Mouse (Mus musculus): ENCODE data around the gene Csdc2. TPM values are rescaled to one million over a fixed set of nuclear protein-coding genes. Genes with fewer than 3 reads are reported as not detected.
A peak's percentile ranks its signal among the peaks of the same experiment; 100 is the strongest.

Csdc2 gene
- polyA plus RNA-seq, 1 experiment from 2014 or later: 11.8 TPM

DNA sequence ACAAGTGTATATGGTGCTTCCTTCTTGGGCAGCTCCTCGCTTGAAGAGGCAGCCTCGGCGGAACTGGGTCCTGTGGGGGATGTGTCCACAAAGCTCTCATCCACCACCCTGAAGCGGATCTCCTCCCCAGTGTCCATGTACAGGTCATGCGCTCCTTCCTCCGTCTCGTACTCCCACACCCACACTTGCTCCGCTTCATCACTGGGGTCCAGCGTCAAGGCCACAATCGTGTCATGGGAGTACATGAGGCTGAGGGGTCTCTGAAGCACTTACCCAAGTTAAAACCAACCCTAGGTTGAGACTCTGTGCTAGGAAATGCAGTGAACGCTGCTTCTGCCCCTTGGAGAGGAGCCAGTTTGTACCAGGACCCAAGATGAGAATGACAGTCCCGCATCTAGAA lies 19.4 kb upstream of the Csdc2 start:
- H3K27me3 ChIP-seq (ENCODE audit: insufficient read depth, low read length): no peaks in the 10 kb centered on the region
- no peaks in the 10 kb centered on the region for H3K9me3 ChIP-seq (ENCODE audit: low read depth, low read length)
- no peak overlapping the region for H3K4me3 ChIP-seq (ENCODE audit: low read depth, low read length)
- no peak overlapping the region for H3K9ac ChIP-seq
- no peak overlapping the region for H3K4me2 ChIP-seq
- H3K36me3 ChIP-seq (ENCODE audit: insufficient read depth): peaks cover 61% of the 10 kb centered on the region
- WGBS: 85% methylated on average over 12 of the region's 12 CpGs
- ATAC-seq (ENCODE audit: insufficient read depth): no peak
- no peaks in the 10 kb centered on the region for H3K4me1 ChIP-seq (ENCODE audit: insufficient read depth)
- DNase-seq: no peak
- TF ChIP-seq CTCF (IDR thresholded peaks at IDR 0.05; ENCODE audit: low read depth): no peak
- H3K27ac ChIP-seq (ENCODE audit: low read depth): no peak overlapping the region

DNA sequence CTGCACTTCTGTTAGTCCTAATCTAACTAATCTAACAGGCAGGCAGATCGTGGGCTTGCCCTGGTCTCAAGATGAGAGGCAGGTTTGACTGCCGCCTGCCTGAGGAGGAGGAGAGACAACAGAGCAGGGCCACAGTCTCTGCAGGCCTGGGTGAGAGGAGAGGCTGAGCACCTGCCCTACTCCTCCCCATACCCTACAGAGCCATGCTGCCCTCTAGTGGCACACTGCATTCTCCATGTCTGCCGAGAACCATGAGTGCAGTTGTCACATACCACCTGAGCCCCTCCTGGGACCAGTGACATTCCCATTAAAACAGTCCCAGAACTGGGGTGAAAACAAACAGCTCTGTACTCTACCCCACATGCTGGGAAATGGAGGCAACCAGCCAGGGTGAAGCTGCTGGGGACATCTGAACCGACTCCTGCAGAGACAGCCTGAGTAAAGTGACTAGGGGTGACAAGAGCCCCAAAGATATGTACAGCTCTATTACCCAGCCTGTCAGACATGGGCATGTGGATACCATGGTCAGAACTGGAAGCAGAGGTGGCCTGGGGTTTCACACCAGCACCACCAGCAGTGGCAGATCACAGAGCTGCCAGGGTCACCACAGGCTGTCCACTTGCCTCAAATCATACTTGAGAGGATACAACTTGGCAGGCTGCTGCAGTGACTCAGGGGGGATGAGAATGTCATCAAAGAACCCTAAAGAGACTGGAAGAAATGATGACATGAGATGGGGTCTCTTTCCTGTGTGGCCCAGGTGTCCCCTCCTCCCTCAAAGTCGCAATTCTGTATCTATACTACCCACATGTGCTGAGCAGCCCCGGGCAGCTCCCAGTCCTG lies 18.7 kb upstream of the Csdc2 start:
- peaks cover 55% of the 10 kb centered on the region for H3K36me3 ChIP-seq (ENCODE audit: insufficient read depth)

DNA sequence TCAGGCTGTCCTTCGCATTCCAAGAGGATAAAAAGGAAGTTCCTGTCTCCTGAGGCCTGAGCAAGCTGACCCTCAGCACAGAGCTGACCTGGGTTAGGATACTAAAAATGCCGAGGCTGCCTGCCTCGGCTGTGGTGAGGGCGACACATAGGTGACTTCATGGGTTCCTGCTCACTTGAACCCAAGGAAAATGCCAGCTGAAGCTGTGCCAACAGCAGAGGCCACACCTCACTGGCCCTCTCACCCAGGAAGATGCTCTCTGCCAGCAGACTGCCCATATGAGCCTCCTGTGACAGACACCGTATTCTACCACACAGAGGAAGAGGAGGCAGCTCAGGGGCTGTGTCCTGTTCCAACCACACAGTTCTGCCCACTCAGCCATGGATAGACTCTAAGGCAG lies 17.5 kb upstream of the Csdc2 start:
- Histone ChIP-seq H3K4me1 (ENCODE audit: insufficient read depth) (no peaks in the 10 kb centered on the region), H3K4me3 (ENCODE audit: low read depth, low read length) (no peak overlapping the region), H3K36me3 (ENCODE audit: insufficient read depth) (peaks cover 49% of the 10 kb centered on the region), H3K27ac (ENCODE audit: low read depth) (no peak overlapping the region), H3K4me2 (no peak overlapping the region), H3K9ac (no peak overlapping the region), H3K9me3 (ENCODE audit: low read depth, low read length) (no peaks in the 10 kb centered on the region), H3K27me3 (ENCODE audit: insufficient read depth, low read length) (no peaks in the 10 kb centered on the region)
- WGBS: 77% methylated on average over 5 of the region's 5 CpGs
- no peak for ATAC-seq (ENCODE audit: insufficient read depth)
- DNase-seq: no peak
- TF ChIP-seq CTCF (IDR thresholded peaks at IDR 0.05; ENCODE audit: low read depth): no peak

More for the DNA sequence above, 18.7 kb upstream of the Csdc2 start:
- DNase-seq (peak; percentile 78), ATAC-seq (ENCODE audit: insufficient read depth) (peak; percentile 39; the same call in 1 of the 2 replicates)
- H3K4me1 ChIP-seq (ENCODE audit: insufficient read depth): no peaks in the 10 kb centered on the region
- H3K9me3 ChIP-seq (ENCODE audit: low read depth, low read length): no peaks in the 10 kb centered on the region
- no peak overlapping the region for H3K4me2 ChIP-seq
- TF ChIP-seq CTCF (IDR thresholded peaks at IDR 0.05; ENCODE audit: low read depth): peak; percentile 90
- H3K4me3 ChIP-seq (ENCODE audit: low read depth, low read length): no peak overlapping the region
- H3K27me3 ChIP-seq (ENCODE audit: insufficient read depth, low read length): no peaks in the 10 kb centered on the region
- H3K27ac ChIP-seq (ENCODE audit: low read depth): no peak overlapping the region
- H3K9ac ChIP-seq: no peak overlapping the region
- WGBS: 46% methylated on average over 6 of the region's 6 CpGs

DNA sequence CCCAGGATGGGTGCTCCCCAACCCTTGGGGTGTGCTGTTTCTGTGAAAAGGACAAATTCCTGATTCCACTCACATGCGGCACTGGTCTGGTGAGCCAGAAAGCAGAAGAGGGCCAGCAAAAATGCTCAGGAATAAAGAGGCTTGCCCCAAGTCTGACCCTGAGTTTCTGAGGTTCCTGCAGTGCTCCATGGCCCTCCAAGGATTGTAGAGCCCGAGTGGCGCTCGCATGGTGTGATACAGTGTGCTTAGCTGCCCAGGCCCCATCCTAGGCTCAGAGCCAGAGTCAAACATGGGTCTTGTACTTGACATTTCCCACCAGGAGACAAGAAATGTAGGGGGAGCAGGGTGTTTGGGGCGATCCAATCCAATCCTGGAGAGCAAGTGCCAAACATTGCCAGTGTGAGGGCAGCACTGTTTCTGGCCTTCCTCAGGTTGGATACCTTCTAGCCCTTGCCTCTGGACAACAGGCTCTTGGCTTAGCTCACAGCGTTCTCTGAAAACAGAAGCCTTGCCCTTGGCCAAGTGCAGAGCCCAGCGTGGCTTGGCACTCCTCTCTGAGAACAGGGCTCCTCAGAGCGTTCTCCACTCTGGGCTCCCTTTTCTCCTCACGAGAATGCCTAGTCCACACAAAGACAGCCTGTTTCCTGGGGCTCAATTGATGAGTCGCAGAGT lies 15.9 kb upstream of the Csdc2 start:
- H3K9ac ChIP-seq: no peak overlapping the region
- TF ChIP-seq CTCF (IDR thresholded peaks at IDR 0.05; ENCODE audit: low read depth): no peak
- H3K4me3 ChIP-seq (ENCODE audit: low read depth, low read length): no peak overlapping the region
- 84% methylated on average over 10 of the region's 10 CpGs for WGBS
- no peaks in the 10 kb centered on the region for H3K9me3 ChIP-seq (ENCODE audit: low read depth, low read length)
- H3K27ac ChIP-seq (ENCODE audit: low read depth): no peak overlapping the region
- H3K36me3 ChIP-seq (ENCODE audit: insufficient read depth): peaks cover 33% of the 10 kb centered on the region
- no peaks in the 10 kb centered on the region for H3K27me3 ChIP-seq (ENCODE audit: insufficient read depth, low read length)
- DNase-seq (no peak), ATAC-seq (ENCODE audit: insufficient read depth) (no peak)
- H3K4me1 ChIP-seq (ENCODE audit: insufficient read depth): no peaks in the 10 kb centered on the region
- H3K4me2 ChIP-seq: no peak overlapping the region

DNA sequence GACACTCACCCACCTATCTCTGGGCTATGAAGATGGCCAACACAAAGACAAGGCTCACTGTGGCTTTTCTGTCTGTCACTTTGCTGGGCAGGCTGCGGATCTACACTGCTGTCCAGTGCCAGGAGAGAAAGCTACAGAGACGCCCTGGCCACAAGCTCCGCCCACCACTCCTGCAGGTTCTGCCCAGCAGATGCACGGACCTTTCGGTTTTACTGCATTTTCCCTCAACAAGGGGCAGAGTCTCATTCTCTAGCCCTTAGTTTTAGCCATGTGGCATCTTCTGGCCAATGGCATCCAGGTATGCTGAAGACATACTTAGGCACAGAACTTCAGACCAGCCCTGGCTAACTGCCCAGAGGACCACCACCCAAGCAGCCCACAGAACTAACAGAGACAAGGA lies 15.3 kb upstream of the Csdc2 start:
- Histone ChIP-seq H3K4me1 (ENCODE audit: insufficient read depth) (no peaks in the 10 kb centered on the region), H3K27ac (ENCODE audit: low read depth) (no peak overlapping the region), H3K4me3 (ENCODE audit: low read depth, low read length) (no peak overlapping the region), H3K36me3 (ENCODE audit: insufficient read depth) (peaks cover 27% of the 10 kb centered on the region), H3K4me2 (no peak overlapping the region), H3K9ac (no peak overlapping the region), H3K9me3 (ENCODE audit: low read depth, low read length) (no peaks in the 10 kb centered on the region), H3K27me3 (ENCODE audit: insufficient read depth, low read length) (no peaks in the 10 kb centered on the region)
- no peak for DNase-seq
- TF ChIP-seq CTCF (IDR thresholded peaks at IDR 0.05; ENCODE audit: low read depth): no peak
- WGBS: 69% methylated on average over 5 of the region's 5 CpGs
- no peak for ATAC-seq (ENCODE audit: insufficient read depth)

DNA sequence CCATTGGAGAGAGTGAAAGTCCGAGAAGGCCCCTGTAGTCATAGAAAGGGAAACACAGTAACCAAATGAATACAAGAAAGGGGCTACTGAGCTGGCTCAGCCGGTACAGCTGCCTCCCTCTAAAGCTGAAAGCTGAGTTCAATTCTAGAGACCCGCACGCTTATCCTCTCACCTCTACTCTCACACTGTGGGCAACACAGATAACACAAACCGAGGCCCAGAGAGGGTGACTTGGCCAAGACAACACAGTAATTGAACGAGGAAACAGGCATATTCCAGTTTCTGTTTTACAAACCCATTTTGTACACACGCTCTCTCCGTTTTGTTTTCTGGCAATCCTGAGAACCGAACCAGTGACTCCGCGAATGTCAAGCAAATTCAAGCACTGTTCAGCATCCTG lies 11.6 kb upstream of the Csdc2 start:
- 78% methylated on average over 11 of the region's 11 CpGs for WGBS
- peak overlapping the region; percentile 93 for H3K4me2 ChIP-seq
- no peak overlapping the region for H3K27ac ChIP-seq (ENCODE audit: low read depth)
- DNase-seq (no peak), ATAC-seq (ENCODE audit: insufficient read depth) (no peak)
- H3K36me3 ChIP-seq (ENCODE audit: insufficient read depth): 0 out of 2 replicates have a peak, but pooled peaks cover 7% of the 10 kb centered on the region
- no peak for TF ChIP-seq CTCF (IDR thresholded peaks at IDR 0.05; ENCODE audit: low read depth)
- H3K9me3 ChIP-seq (ENCODE audit: low read depth, low read length): no peaks in the 10 kb centered on the region
- H3K27me3 ChIP-seq (ENCODE audit: insufficient read depth, low read length): no peaks in the 10 kb centered on the region
- no peaks in the 10 kb centered on the region for H3K4me1 ChIP-seq (ENCODE audit: insufficient read depth)
- peak overlapping the region; percentile 74 for H3K4me3 ChIP-seq (ENCODE audit: low read depth, low read length)
- H3K9ac ChIP-seq: peak overlapping the region; percentile 77

DNA sequence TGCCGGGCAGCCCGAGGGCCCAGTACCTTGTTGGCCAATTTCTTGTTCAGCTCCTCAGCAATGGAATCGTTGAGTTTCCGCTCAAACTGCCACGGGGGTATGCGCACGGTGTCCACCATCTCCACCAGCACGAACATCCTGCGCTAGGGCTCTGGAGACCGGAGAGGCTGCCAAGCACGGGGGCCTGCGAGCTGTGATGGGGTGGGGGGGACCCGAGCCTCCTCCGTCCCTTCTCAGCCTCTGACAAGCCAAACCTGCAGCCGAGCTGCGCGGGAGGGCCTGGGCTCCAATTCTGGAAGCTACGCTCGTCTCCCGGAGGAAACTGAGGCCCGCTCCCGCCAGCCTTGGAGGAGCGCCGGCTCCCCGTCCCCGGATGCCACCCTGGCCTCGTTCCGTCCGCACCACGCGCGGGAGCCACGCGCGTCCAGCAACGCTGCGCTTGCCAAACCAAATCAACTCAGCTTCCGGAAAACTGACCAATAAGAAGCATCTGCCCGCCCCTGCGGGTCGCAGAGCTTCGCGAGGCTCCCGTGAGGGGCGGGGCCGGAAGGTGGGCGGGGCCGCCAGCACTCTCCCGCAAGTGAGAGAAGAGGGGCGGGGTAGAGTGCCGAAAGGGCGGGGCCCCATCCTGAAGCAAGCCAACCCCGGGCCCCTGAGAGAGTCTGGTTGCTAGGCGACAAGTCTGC lies 10.7 kb upstream of the Csdc2 start, which contains the start of gene Polr3h:
Gene Polr3h (minus strand): TSS at position 481 of the 686 bp plus-strand sequence.
- H3K27me3 ChIP-seq (ENCODE audit: insufficient read depth, low read length): no peaks in the 10 kb centered on the region
- H3K4me2 ChIP-seq: peak within 1 kb of the TSS; percentile 93

More for the DNA sequence above, 10.7 kb upstream of the Csdc2 start, which contains the start of gene Polr3h:
- TF ChIP-seq CTCF (IDR thresholded peaks at IDR 0.05; ENCODE audit: low read depth): no peak
- Histone ChIP-seq H3K27ac (ENCODE audit: low read depth) (peak within 1 kb of the TSS; percentile 69), H3K9me3 (ENCODE audit: low read depth, low read length) (no peaks in the 10 kb centered on the region), H3K4me3 (ENCODE audit: low read depth, low read length) (peak within 1 kb of the TSS; percentile 74), H3K36me3 (ENCODE audit: insufficient read depth) (0 out of 2 replicates have a peak, but pooled peaks cover 7% of the 10 kb centered on the region), H3K4me1 (ENCODE audit: insufficient read depth) (no peaks in the 10 kb centered on the region), H3K9ac (peak within 1 kb of the TSS; percentile 77)
- DNase-seq: peak; percentile 99
- peak; percentile 95 for ATAC-seq (ENCODE audit: insufficient read depth)
- 0% methylated on average over 54 of the region's 54 CpGs for WGBS

Measured in lung, embryonic 14.5 days (tissue).